Mouse (Mus musculus): ENCODE measurements around the gene Pdss2. TPM values are rescaled to one million over a fixed set of nuclear protein-coding genes. Genes with fewer than 3 reads are reported as not detected.

The Pdss2 gene
- polyA plus RNA-seq, 1 experiment from 2014 or later: 18.0 TPM

- 89% methylated on average over 4 of the region's 4 CpGs for WGBS
- Histone ChIP-seq H3K9ac (replicated peaks; ENCODE audit: low read length) (no peak overlapping the region), H3K4me3 (ENCODE audit: low read length) (no peak overlapping the region), H3K4me2 (replicated peaks; ENCODE audit: low read depth, low read length) (no peak overlapping the region), H3K27me3 (ENCODE audit: insufficient read depth, low read length) (no peaks in the 10 kb centered on the region), H3K27ac (ENCODE audit: low read length) (no peak overlapping the region), H3K4me1 (ENCODE audit: insufficient read depth, low read length) (no peaks in the 10 kb centered on the region), H3K9me3 (ENCODE audit: low read length) (no peaks in the 10 kb centered on the region), H3K36me3 (ENCODE audit: insufficient read depth, low read length) (no peaks in the 10 kb centered on the region)
- ATAC-seq (ENCODE audit: low FRiP score, low TSS enrichment): no peak
Observed at GRCm38 (mm10) chr10:43272381-43272780, 51.1 kb downstream of the Pdss2 start.

DNA sequence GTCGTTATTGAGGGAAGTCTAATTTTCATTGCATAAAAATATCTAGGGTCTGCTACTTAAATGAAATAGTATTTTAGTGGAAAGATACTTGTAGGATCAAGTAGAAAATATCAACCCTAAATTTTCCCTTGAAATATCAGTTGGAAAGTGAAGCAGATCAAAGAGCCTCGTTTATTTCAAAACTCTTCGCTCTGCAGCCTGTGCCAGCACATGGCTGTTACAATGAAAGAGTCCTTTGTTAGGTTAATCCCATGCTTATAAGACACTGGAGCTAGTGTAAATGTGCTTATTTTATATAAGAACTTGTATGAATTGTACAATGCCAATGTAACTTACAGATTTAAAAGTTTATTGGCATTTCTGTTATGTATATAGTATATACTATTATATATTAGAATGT lies 51.8 kb downstream of the Pdss2 start:
- no peaks in the 10 kb centered on the region for H3K27me3 ChIP-seq (ENCODE audit: insufficient read depth, low read length)
- ATAC-seq (ENCODE audit: low FRiP score, low TSS enrichment): no peak
- H3K4me2 ChIP-seq (replicated peaks; ENCODE audit: low read depth, low read length): no peak overlapping the region
- H3K9me3 ChIP-seq (ENCODE audit: low read length): no peaks in the 10 kb centered on the region
- 77% methylated on average over 3 of the region's 3 CpGs for WGBS
- no peaks in the 10 kb centered on the region for H3K4me1 ChIP-seq (ENCODE audit: insufficient read depth, low read length)
- no peak overlapping the region for H3K4me3 ChIP-seq (ENCODE audit: low read length)
- H3K9ac ChIP-seq (replicated peaks; ENCODE audit: low read length): no peak overlapping the region
- H3K36me3 ChIP-seq (ENCODE audit: insufficient read depth, low read length): no peaks in the 10 kb centered on the region
- H3K27ac ChIP-seq (ENCODE audit: low read length): no peak overlapping the region

DNA sequence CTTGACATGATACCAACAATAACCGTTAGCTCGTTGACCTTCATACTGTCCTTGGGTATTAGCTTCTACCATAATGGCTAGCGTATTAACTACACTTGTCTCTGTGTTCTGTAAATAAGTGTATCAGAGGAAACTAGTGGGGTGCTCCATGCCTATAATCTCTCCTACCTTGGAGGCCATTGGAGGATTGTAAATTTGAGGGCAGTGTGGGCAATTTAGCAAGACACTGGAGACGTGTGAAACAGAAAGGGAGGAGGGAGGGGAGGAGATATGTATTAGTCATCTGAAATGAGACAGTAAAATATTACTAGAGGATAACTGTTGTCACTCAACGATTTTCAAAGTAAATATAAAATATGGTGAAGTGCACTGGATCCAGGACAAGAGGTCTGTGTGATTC lies 54.2 kb downstream of the Pdss2 start:
- Histone ChIP-seq H3K9me3 (ENCODE audit: low read length) (no peaks in the 10 kb centered on the region), H3K4me3 (ENCODE audit: low read length) (no peak overlapping the region), H3K36me3 (ENCODE audit: insufficient read depth, low read length) (no peaks in the 10 kb centered on the region), H3K27ac (ENCODE audit: low read length) (no peak overlapping the region), H3K27me3 (ENCODE audit: insufficient read depth, low read length) (no peaks in the 10 kb centered on the region), H3K9ac (replicated peaks; ENCODE audit: low read length) (no peak overlapping the region), H3K4me1 (ENCODE audit: insufficient read depth, low read length) (no peaks in the 10 kb centered on the region), H3K4me2 (replicated peaks; ENCODE audit: low read depth, low read length) (no peak overlapping the region)
- ATAC-seq (ENCODE audit: low FRiP score, low TSS enrichment): no peak
- 79% methylated on average over 5 of the region's 5 CpGs for WGBS

GRCm38 (mm10) chr10:43276116-43276659 lies 54.9 kb downstream of the Pdss2 start:
- H3K36me3 ChIP-seq (ENCODE audit: insufficient read depth, low read length): no peaks in the 10 kb centered on the region
- no peaks in the 10 kb centered on the region for H3K27me3 ChIP-seq (ENCODE audit: insufficient read depth, low read length)
- H3K4me2 ChIP-seq (replicated peaks; ENCODE audit: low read depth, low read length): no peak overlapping the region
- no peaks in the 10 kb centered on the region for H3K9me3 ChIP-seq (ENCODE audit: low read length)
- H3K4me3 ChIP-seq (ENCODE audit: low read length): no peak overlapping the region
- H3K27ac ChIP-seq (ENCODE audit: low read length): no peak overlapping the region
- no peak overlapping the region for H3K9ac ChIP-seq (replicated peaks; ENCODE audit: low read length)
- H3K4me1 ChIP-seq (ENCODE audit: insufficient read depth, low read length): no peaks in the 10 kb centered on the region
- 88% methylated on average over 1 of the region's 1 CpGs for WGBS
- no peak for ATAC-seq (ENCODE audit: low FRiP score, low TSS enrichment)

DNA sequence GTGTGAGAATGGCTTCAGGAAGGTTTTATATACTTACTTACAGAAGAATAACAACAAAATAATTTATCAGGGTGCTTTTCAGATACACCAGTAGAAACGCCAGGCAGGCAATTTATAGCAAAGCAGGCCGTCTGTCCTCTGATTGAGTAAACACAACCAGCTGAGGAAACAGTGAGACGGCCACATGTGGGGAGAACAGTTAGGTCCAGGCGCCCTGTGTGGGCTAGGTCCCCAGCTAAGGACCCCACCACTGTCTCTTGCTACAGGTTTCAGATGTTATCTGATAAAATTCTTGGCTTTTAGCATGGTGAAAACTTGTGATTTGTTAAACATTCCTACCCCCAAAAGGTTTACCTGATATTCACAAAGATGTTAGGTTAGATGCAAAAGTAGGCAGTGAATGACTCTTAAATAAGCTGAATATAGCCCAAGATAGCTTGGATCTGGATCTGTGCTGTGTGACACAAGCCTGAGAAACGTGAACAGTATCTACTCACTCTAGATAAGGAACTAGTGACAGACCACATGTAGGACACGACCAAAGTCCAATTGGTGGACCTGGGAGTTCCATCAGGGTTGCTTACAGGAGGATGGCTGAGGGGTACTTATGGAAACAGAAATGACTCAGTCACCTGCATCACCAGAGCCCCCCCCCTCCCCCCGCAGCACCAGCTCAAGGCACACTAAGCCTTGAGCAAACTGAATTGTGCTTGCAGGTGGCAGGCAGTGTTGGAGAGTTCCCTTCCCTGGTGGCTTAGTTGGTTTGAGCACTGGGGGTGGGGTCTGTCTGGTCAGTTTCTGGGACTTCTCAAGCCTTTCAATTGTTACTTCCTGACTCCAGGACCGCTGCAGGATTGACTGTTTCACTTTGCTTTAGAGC lies 56.2 kb downstream of the Pdss2 start:
- Histone ChIP-seq H3K4me2 (replicated peaks; ENCODE audit: low read depth, low read length) (no peak overlapping the region), H3K27ac (ENCODE audit: low read length) (no peak overlapping the region), H3K4me3 (ENCODE audit: low read length) (no peak overlapping the region), H3K27me3 (ENCODE audit: insufficient read depth, low read length) (no peaks in the 10 kb centered on the region), H3K9ac (replicated peaks; ENCODE audit: low read length) (no peak overlapping the region), H3K4me1 (ENCODE audit: insufficient read depth, low read length) (no peaks in the 10 kb centered on the region), H3K9me3 (ENCODE audit: low read length) (no peaks in the 10 kb centered on the region), H3K36me3 (ENCODE audit: insufficient read depth, low read length) (no peaks in the 10 kb centered on the region)
- WGBS: 50% methylated on average over 8 of the region's 8 CpGs
- no peak for ATAC-seq (ENCODE audit: low FRiP score, low TSS enrichment)

GRCm38 (mm10) chr10:43279637-43280288 lies 58.5 kb downstream of the Pdss2 start:
- WGBS: 78% methylated on average over 5 of the region's 5 CpGs
- no peak overlapping the region for H3K27ac ChIP-seq (ENCODE audit: low read length)
- no peak for ATAC-seq (ENCODE audit: low FRiP score, low TSS enrichment)
- no peak overlapping the region for H3K4me3 ChIP-seq (ENCODE audit: low read length)
- no peaks in the 10 kb centered on the region for H3K27me3 ChIP-seq (ENCODE audit: insufficient read depth, low read length)
- no peak overlapping the region for H3K9ac ChIP-seq (replicated peaks; ENCODE audit: low read length)
- H3K36me3 ChIP-seq (ENCODE audit: insufficient read depth, low read length): no peaks in the 10 kb centered on the region
- no peak overlapping the region for H3K4me2 ChIP-seq (replicated peaks; ENCODE audit: low read depth, low read length)
- peaks cover under 1% of the 10 kb centered on the region; the same call in 1 of the 2 replicates for H3K4me1 ChIP-seq (ENCODE audit: insufficient read depth, low read length)
- H3K9me3 ChIP-seq (ENCODE audit: low read length): no peaks in the 10 kb centered on the region

DNA sequence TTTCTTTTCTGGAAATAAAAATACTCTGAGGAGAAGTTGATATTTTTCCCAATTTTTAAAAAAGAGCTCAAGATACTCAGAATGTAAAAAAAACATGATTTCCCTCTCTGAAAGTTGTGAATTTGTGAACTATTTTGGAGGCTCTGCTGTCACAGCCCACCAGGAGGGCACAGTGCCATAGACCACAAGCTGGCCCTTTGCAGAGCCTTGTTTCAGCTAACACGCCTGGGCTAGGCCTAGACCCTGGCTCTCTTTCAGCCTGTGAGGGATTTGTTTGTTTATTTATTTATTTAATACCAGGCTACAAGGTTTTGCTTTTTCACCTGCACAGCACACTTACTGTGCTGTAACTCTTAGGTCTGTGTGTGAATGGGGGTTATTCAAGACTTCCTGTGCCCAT lies 64.3 kb downstream of the Pdss2 start:
- no peak for ATAC-seq (ENCODE audit: low FRiP score, low TSS enrichment)
- Histone ChIP-seq H3K27me3 (ENCODE audit: insufficient read depth, low read length) (no peaks in the 10 kb centered on the region), H3K36me3 (ENCODE audit: insufficient read depth, low read length) (no peaks in the 10 kb centered on the region), H3K27ac (ENCODE audit: low read length) (no peak overlapping the region), H3K4me2 (replicated peaks; ENCODE audit: low read depth, low read length) (no peak overlapping the region), H3K4me3 (ENCODE audit: low read length) (no peak overlapping the region), H3K4me1 (ENCODE audit: insufficient read depth, low read length) (peaks cover 3% of the 10 kb centered on the region; the same call in 1 of the 2 replicates), H3K9ac (replicated peaks; ENCODE audit: low read length) (no peak overlapping the region), H3K9me3 (ENCODE audit: low read length) (no peaks in the 10 kb centered on the region)
- WGBS: 83% methylated on average over 1 of the region's 1 CpGs

- no peak for ATAC-seq (ENCODE audit: low FRiP score, low TSS enrichment)
- no peaks in the 10 kb centered on the region for H3K36me3 ChIP-seq (ENCODE audit: insufficient read depth, low read length)
- H3K27me3 ChIP-seq (ENCODE audit: insufficient read depth, low read length): no peaks in the 10 kb centered on the region
- no peak overlapping the region for H3K9ac ChIP-seq (replicated peaks; ENCODE audit: low read length)
- WGBS: 48% methylated on average over 2 of the region's 2 CpGs
- no peak overlapping the region for H3K4me2 ChIP-seq (replicated peaks; ENCODE audit: low read depth, low read length)
- H3K4me1 ChIP-seq (ENCODE audit: insufficient read depth, low read length): no peaks in the 10 kb centered on the region
- H3K9me3 ChIP-seq (ENCODE audit: low read length): no peaks in the 10 kb centered on the region
- no peak overlapping the region for H3K27ac ChIP-seq (ENCODE audit: low read length)
- H3K4me3 ChIP-seq (ENCODE audit: low read length): no peak overlapping the region
Observed at GRCm38 (mm10) chr10:43290638-43291230, 69.4 kb downstream of the Pdss2 start.

GRCm38 (mm10) chr10:43291333-43291736 lies 70.0 kb downstream of the Pdss2 start:
- H3K27me3 ChIP-seq (ENCODE audit: insufficient read depth, low read length): no peaks in the 10 kb centered on the region
- H3K9me3 ChIP-seq (ENCODE audit: low read length): no peaks in the 10 kb centered on the region
- no peaks in the 10 kb centered on the region for H3K4me1 ChIP-seq (ENCODE audit: insufficient read depth, low read length)
- H3K36me3 ChIP-seq (ENCODE audit: insufficient read depth, low read length): no peaks in the 10 kb centered on the region
- H3K4me3 ChIP-seq (ENCODE audit: low read length): no peak overlapping the region
- no peak overlapping the region for H3K27ac ChIP-seq (ENCODE audit: low read length)
- no peak overlapping the region for H3K4me2 ChIP-seq (replicated peaks; ENCODE audit: low read depth, low read length)
- H3K9ac ChIP-seq (replicated peaks; ENCODE audit: low read length): no peak overlapping the region
- 90% methylated on average over 2 of the region's 2 CpGs for WGBS
- no peak for ATAC-seq (ENCODE audit: low FRiP score, low TSS enrichment)

Data from kidney, embryonic 16.5 days (tissue).